Mouse (Mus musculus) lung, adult 2 months (tissue): ENCODE data around the gene Pcbd1.

Experiments
- CTCF ChIP-seq: fragments of 200-500 bp; IDR thresholded peaks from 2 replicates; pipeline ENCODE4 v1.5.1; 2011; ENCODE audit warnings: mild to moderate bottlenecking, low read length, control low read depth; ENCODE audit not compliant: insufficient read depth
- POLR2A ChIP-seq: fragments of 200-500 bp; IDR thresholded peaks from 2 replicates; pipeline ENCODE4 v1.6.1; 2011; ENCODE audit warnings: low read depth, mild to moderate bottlenecking, control low read depth, low read length, borderline replicate concordance; ENCODE audit errors: extremely low read depth

DNA sequence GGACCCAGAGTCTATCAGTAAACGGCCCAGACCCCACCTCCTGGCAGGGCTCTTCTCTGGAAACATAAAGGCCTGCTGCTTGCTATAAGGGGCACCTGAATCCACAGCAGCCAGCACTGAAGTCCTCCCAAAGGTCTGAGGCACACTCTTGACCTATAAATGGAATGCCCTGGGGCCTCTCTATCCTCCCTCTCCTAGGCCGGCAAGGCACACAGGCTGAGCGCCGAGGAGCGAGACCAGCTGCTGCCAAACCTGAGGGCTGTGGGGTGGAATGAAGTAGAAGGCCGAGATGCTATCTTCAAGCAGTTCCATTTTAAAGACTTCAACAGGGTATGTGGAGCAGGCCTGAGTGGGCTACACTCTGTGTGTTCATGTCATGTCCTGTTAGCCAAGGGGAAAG lies 2.7 kb downstream of the Pcbd1 start:
- TF ChIP-seq CTCF (no peak), POLR2A (no peak)
